Mouse (Mus musculus) forebrain, embryonic 16.5 days (tissue): ENCODE results near the gene Plk4. TPM values are rescaled to one million over a fixed set of nuclear protein-coding genes. Genes with fewer than 3 reads are reported as not detected.
"Not testable (repeated sequence)": the region's sequence is repeated elsewhere in the genome, so short reads cannot be mapped to it uniquely, and the experiment has no call there.

Source experiments
- ATAC-seq: fragments of 200-750 bp; cut with Nextera tagmentation; 2 replicates; pipeline ENCODE4 v1.8.0; 2017; ENCODE audit warnings: mild to moderate bottlenecking, moderate library complexity
- H3K27ac ChIP-seq: fragments of 300-500 bp; sonication (generic); 2 replicates; pipeline ENCODE4 v1.5.1; 2014; ENCODE audit warnings: low read length, control low read depth
- H3K27me3 ChIP-seq: fragments of 300-500 bp; sonication (generic); replicated peaks from 2 replicates; pipeline ENCODE4 v1.6.1; 2014; ENCODE audit warnings: low read length; ENCODE audit not compliant: control insufficient read depth, insufficient read depth
- H3K36me3 ChIP-seq: fragments of 300-500 bp; sonication (generic); 2 replicates; pipeline ENCODE4 v1.6.1; 2014; ENCODE audit not compliant: control insufficient read depth, insufficient read depth
- H3K4me1 ChIP-seq: fragments of 300-500 bp; sonication (generic); replicated peaks from 2 replicates; pipeline ENCODE4 v1.6.1; 2014; ENCODE audit warnings: low read length; ENCODE audit not compliant: control insufficient read depth, insufficient read depth
- H3K4me2 ChIP-seq: fragments of 300-500 bp; sonication (generic); 2 replicates; pipeline ENCODE4 v1.6.1; 2014; ENCODE audit warnings: mild to moderate bottlenecking, low read length, control low read depth
- H3K4me3 ChIP-seq: fragments of 300-500 bp; sonication (generic); replicated peaks from 2 replicates; pipeline ENCODE4 v1.5.1; 2014; ENCODE audit warnings: mild to moderate bottlenecking, low read length, control low read depth
- H3K9ac ChIP-seq: fragments of 300-500 bp; sonication (generic); replicated peaks from 2 replicates; pipeline ENCODE4 v1.6.1; 2014; ENCODE audit warnings: low read depth, low read length, control low read depth
- H3K9me3 ChIP-seq: fragments of 300-500 bp; sonication (generic); 2 replicates; pipeline ENCODE4 v1.6.1; 2016; ENCODE audit warnings: low read length; ENCODE audit not compliant: control insufficient read depth
- WGBS: fragments of 180-500 bp; shearing (Covaris S2); extraction: QIAGEN DNeasy Blood & Tissue Kit; methylation state at CpG from one replicate; pipeline ENCODE4 v1.1.7; 2014; 5-methylcytosine and 5-hydroxymethylcytosine counted together
- polyA plus RNA-seq: library from polyadenylated mRNA; unstranded; fragments of >200 nt; fragmentation: Nextera tagmentation; extraction: Ambion mirVana; gene quantifications from 2 replicates; pipeline ENCODE4 v1.2.1, GENCODE M21; 2015

Plk4 gene
- polyA plus RNA-seq, 1 experiment from 2014 or later = 24.1 TPM

DNA sequence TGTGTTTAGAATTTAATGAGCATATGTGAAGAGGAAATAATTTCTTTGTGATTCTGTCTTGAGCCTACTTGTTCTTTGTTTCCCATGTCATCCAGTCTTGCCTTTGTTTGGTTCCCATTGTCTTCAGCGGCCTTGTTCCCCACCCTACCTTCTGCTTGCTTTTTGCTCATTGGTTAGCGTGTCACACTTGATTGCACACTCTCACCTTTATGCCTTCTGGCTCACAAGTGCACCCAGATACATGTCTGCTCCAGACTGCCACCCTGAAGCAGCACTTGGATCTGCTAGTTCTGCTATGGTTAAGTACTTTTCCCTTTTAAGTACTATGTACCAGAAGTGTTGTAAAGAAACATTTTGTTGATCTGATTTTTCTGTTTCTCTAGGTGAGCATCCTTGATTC, 10.1 kb downstream of the Plk4 start:
- Histone ChIP-seq H3K4me3 (no peak overlapping the region), H3K9ac (no peak overlapping the region), H3K27ac (no peak overlapping the region), H3K4me1 (no peaks in the 10 kb centered on the region), H3K9me3 (no peaks in the 10 kb centered on the region), H3K27me3 (no peaks in the 10 kb centered on the region), H3K4me2 (no peak overlapping the region), H3K36me3 (peaks cover 10% of the 10 kb centered on the region)
- WGBS = 45% methylated on average over 2 of the region's 2 CpGs
- ATAC-seq = peak; percentile 68; the same call in 1 of the 2 replicates

GRCm38 (mm10) chr3:40813275-40813674, 13.5 kb downstream of the Plk4 start:
- Histone ChIP-seq H3K36me3 (peaks cover 11% of the 10 kb centered on the region), H3K9ac (no peak overlapping the region), H3K4me3 (no peak overlapping the region), H3K9me3 (no peaks in the 10 kb centered on the region), H3K4me2 (no peak overlapping the region), H3K27ac (no peak overlapping the region), H3K4me1 (no peaks in the 10 kb centered on the region), H3K27me3 (no peaks in the 10 kb centered on the region)
- 87% methylated on average over 2 of the region's 2 CpGs for WGBS
- no peak for ATAC-seq

DNA sequence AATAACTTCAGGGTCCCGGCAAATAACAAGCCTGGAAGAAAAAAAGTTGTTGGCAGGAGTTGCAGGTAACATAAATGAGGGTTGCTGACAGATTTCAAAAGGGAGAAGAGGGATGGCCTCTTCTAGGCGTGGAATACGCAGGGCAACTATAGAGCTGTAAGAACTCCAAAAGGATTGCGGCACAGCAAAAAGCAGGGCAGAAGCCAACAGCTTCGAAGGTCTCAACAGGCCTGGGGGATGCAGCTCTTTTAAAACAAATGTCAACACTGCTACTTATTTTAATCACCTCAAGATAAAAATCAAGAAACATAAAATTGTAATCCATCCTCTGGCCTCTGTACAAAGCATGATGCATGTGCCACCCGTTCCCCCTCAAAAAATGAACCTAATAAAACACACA, 45.7 kb downstream of the Plk4 start:
- peak overlapping the region; percentile 33 for H3K4me3 ChIP-seq
- H3K4me1 ChIP-seq, H3K27ac ChIP-seq, H3K9me3 ChIP-seq, H3K9ac ChIP-seq, H3K36me3 ChIP-seq, ATAC-seq, H3K27me3 ChIP-seq: not testable (repeated sequence)
- 66% methylated on average over 5 of the region's 6 CpGs for WGBS
- H3K4me2 ChIP-seq = peak overlapping the region; percentile 68

- Histone ChIP-seq H3K9ac (peak within 1 kb of the TSS; percentile 67), H3K4me3 (peak within 1 kb of the TSS; percentile 57), H3K4me2 (peak within 1 kb of the TSS; percentile 68), H3K27ac (peak within 1 kb of the TSS; percentile 75)
- H3K9me3 ChIP-seq, H3K27me3 ChIP-seq, H3K36me3 ChIP-seq, H3K4me1 ChIP-seq: not testable (repeated sequence)
- WGBS = under 1% methylated on average over 38 of the region's 39 CpGs
- peak; percentile 99 for ATAC-seq
These were observed 46.7 kb downstream of the Plk4 start, which contains the start of gene Mfsd8 for GRCm38 (mm10) chr3:40846473-40846956. TSS of gene Mfsd8 (minus strand) at chr3:40846886.

DNA sequence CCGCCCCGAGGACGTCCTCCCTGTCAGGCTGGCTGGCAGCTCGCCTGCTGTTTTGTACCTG, 47.0 kb downstream of the Plk4 start, which contains the start of gene Abhd18:
Abhd18 (plus strand) TSS at position 14 of the 61 bp plus-strand sequence.
- H3K27ac ChIP-seq = peak within 1 kb of the TSS; percentile 75
- peak within 1 kb of the TSS; percentile 57 for H3K4me3 ChIP-seq
- H3K4me1 ChIP-seq, ATAC-seq, H3K9me3 ChIP-seq, H3K27me3 ChIP-seq, H3K36me3 ChIP-seq: not testable (repeated sequence)
- peak within 1 kb of the TSS; percentile 67 for H3K9ac ChIP-seq
- peak within 1 kb of the TSS; percentile 68 for H3K4me2 ChIP-seq
- 0% methylated on average over 2 of the region's 4 CpGs for WGBS

DNA sequence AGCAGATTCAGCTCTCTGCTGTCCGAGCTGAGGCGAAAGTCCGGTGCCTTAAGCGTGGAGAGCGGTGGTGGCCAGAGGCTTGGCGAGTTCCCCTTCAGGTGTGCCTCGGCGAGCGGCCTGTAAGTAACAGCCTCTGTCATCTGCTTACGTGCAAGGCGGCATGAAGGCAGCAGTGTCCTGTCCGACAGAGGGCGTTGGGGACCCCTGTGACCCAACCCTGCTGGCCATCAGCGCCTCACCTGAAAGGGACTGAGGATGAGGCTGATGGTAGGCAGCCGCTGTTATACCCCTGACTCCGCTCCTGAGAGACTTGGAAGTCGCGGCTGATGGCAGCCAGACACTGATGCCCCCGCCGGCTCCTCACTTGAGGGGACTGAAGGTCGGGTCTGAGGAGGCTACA, 47.2 kb downstream of the Plk4 start:
- under 1% methylated on average over 12 of the region's 21 CpGs for WGBS

DNA sequence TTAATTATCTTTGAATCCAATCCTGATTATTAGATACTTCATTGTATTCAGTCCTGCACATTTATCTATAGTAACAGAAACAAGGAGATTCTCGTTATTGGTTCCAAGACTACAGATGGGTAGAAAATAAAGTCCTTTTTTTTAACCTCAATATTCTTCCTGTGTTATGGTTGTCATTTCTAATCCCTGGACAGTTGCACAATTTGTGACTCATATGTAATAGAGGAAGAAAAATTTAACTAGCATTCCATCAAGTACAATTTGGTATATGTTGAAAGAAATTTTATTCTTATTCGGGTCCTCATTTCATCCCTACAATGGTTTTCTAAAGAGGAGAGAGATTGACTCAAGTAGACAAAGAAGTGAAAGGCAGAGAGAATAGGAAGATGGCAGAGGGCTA, 48.1 kb downstream of the Plk4 start:
- H3K9ac ChIP-seq, H3K4me1 ChIP-seq, H3K27ac ChIP-seq, H3K9me3 ChIP-seq, H3K36me3 ChIP-seq, H3K4me2 ChIP-seq, H3K27me3 ChIP-seq, H3K4me3 ChIP-seq, ATAC-seq: not testable (repeated sequence)
- WGBS = 92% methylated on average over 2 of the region's 2 CpGs

More for the DNA sequence above, 47.2 kb downstream of the Plk4 start:
- Histone ChIP-seq H3K4me2 (peak overlapping the region; percentile 68), H3K9ac (peak overlapping the region; percentile 67), H3K4me3 (peak overlapping the region; percentile 57)
- not testable (repeated sequence) for H3K27ac ChIP-seq, H3K27me3 ChIP-seq, H3K4me1 ChIP-seq, H3K9me3 ChIP-seq, ATAC-seq, H3K36me3 ChIP-seq

DNA sequence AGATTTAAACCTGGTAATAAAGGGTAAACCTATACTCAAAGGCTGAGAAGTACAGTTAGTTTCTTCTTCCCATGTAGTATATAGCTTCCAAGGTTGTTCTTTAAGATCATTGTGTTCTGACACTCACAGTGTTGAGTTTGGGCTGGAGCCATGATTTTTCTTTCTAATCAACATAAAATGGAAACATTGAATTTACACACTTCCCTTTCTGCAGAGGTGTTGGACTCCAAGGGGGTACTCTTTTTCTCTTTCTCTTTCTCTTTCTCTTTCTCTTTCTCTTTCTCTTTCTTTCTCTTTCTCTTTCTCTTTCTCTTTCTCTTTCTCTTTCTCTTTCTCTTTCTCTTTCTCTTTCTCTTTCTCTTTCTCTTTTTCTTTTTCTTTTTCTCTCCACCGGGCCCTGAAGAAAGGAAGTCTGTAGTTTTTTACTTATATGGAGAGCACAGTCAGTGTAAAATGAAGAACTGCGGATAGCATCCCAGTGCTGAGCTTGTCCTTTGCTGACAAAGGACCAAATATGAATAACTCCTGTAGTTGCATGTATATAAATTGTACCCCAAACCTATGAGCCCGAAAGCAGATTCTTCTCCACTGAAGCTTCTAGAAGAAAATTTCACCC, 53.4 kb downstream of the Plk4 start:
- not testable (repeated sequence) for H3K4me1 ChIP-seq, H3K9ac ChIP-seq, H3K4me2 ChIP-seq, ATAC-seq, H3K27ac ChIP-seq, H3K36me3 ChIP-seq, H3K4me3 ChIP-seq, H3K27me3 ChIP-seq, H3K9me3 ChIP-seq
- 95% methylated on average over 3 of the region's 3 CpGs for WGBS
